In genomic region chr2:32966689-32967631, GRCm38 (mm10) we compare ENCODE assay signal across 8 mouse cellular contexts. TPM values are rescaled to one million over a fixed set of nuclear protein-coding genes. Genes with fewer than 3 reads are reported as not detected.
DNase-seq lines count a peak whose midpoint lies in the region; ATAC-seq lines count a peak whose summit lies in the region.

No protein-coding gene starts in this region.

- no peaks in the 10 kb centered on the region for H3K27me3 ChIP-seq in hindbrain, embryonic 15.5 days

- WGBS in hindbrain, embryonic 15.5 days: under 1% methylated on average over 55 of the region's 55 CpGs

- peak overlapping the region; percentile 74 for H3K4me2 ChIP-seq in hindbrain, embryonic 15.5 days

- no peaks in the 10 kb centered on the region for H3K9me3 ChIP-seq in hindbrain, embryonic 15.5 days

- H3K4me1 ChIP-seq in hindbrain, embryonic 15.5 days (replicated peaks): peaks cover 44% of the 10 kb centered on the region

- DNase-seq in cerebellum, postnatal 4 days (ENCODE audit: low spot score in 2 of 2): peak; percentile 66 to 84
- DNase-seq in frontal cortex, postnatal 36 days (ENCODE audit: low spot score in 2 of 2): peak; percentile 86 to 93
- DNase-seq in left cerebral cortex, adult 8-10 months (ENCODE audit: low spot score in 2 of 2): peak; percentile 84 to 88
- DNase-seq in right cerebral cortex, adult 18-20 months: peak; percentile 92
- DNase-seq in urinary bladder, postnatal 14 days (ENCODE audit: low spot score): peak; percentile 83

- H3K36me3 ChIP-seq in hindbrain, embryonic 15.5 days: peaks cover 16% of the 10 kb centered on the region

- peak overlapping the region; percentile 95 for H3K27ac ChIP-seq in hindbrain, embryonic 15.5 days (replicated peaks)

- peak; percentile 58 for ATAC-seq in activated CD4-positive, CD25-positive, alpha-beta regulatory T cell, adult 4 months
- ATAC-seq in hindbrain, embryonic 15.5 days (ENCODE audit: low FRiP score, low read depth): peak; percentile 88
- ATAC-seq in megakaryocyte, adult 5-6 weeks (ENCODE audit: poor library complexity, severe bottlenecking): peak; percentile 92

- H3K9ac ChIP-seq in hindbrain, embryonic 15.5 days: peak overlapping the region; percentile 77

- H3K4me3 ChIP-seq in hindbrain, embryonic 15.5 days: peak overlapping the region; percentile 56

RNA-seq across cellular contexts. Expression of gene Lrsam1, which starts 5.5 kb away (rescaled TPM):
- polyA plus RNA-seq in activated CD4-positive, CD25-positive, alpha-beta regulatory T cell, adult 4 months (2017; shearing (Covaris generic)): 1 to 10 TPM; 4.1 to 4.7 TPM
- polyA plus RNA-seq in hindbrain, embryonic 15.5 days (2015; fragmentation: Nextera tagmentation; extraction: Ambion mirVana): 22.6 and 25.2 TPM in 2 replicates
- 10 to 100 TPM; 37.5 to 44.2 (median 38.6) TPM for total RNA-seq in left cerebral cortex, adult 8-10 months (2022)
- 3.2 and 5.5 TPM in 2 replicates for total RNA-seq in megakaryocyte, adult 5-6 weeks (2015)
- total RNA-seq in megakaryocyte, adult 5-6 weeks (2017): 7.2 and 10.6 TPM in 2 replicates

RNA-seq across cellular contexts. Expression of gene Rpl12, which starts 5.6 kb away (rescaled TPM):
- polyA plus RNA-seq in activated CD4-positive, CD25-positive, alpha-beta regulatory T cell, adult 4 months (2017; shearing (Covaris generic)): 100 to 1,000 TPM in 1 of 2 experiments, 10 to 100 TPM in 1; 52.9 to 648 TPM
- 94.0 and 104 TPM in 2 replicates for polyA plus RNA-seq in hindbrain, embryonic 15.5 days (2015; fragmentation: Nextera tagmentation; extraction: Ambion mirVana)
- total RNA-seq in left cerebral cortex, adult 8-10 months (2022): 100 to 1,000 TPM; 114 to 127 (median 119) TPM
- 1,104 and 1,138 TPM in 2 replicates for total RNA-seq in megakaryocyte, adult 5-6 weeks (2015)
- 1,103 and 1,144 TPM in 2 replicates for total RNA-seq in megakaryocyte, adult 5-6 weeks (2017)

RNA-seq across cellular contexts. Expression of gene Slc2a8, which starts 14.9 kb away (rescaled TPM):
- 1 to 10 TPM; 2.3 to 2.9 TPM for polyA plus RNA-seq in activated CD4-positive, CD25-positive, alpha-beta regulatory T cell, adult 4 months (2017; shearing (Covaris generic))
- 19.8 and 24.5 TPM in 2 replicates for polyA plus RNA-seq in hindbrain, embryonic 15.5 days (2015; fragmentation: Nextera tagmentation; extraction: Ambion mirVana)
- total RNA-seq in left cerebral cortex, adult 8-10 months (2022): 10 to 100 TPM; 21.9 to 27.0 (median 24.9) TPM
- total RNA-seq in megakaryocyte, adult 5-6 weeks (2015): 1.4 and 1.5 TPM in 2 replicates
- total RNA-seq in megakaryocyte, adult 5-6 weeks (2017): 0.89 and 1.8 TPM in 2 replicates

Comparison
In these comparisons a context has a peak if more than half of its experiments do, and no peak if none do; other contexts are left out.
1. Peak in every context shown above with its lines: DNase-seq, ATAC-seq, H3K4me3 ChIP-seq and H3K27ac ChIP-seq.
2. RNA of gene Rpl12, which starts 5.6 kb away (total RNA-seq): 1,103 to 1,144 TPM in megakaryocyte, adult 5-6 weeks; 114 to 127 TPM in left cerebral cortex, adult 8-10 months; every median in the first group is over 4 times any median in the second.
3. RNA of gene Slc2a8, which starts 14.9 kb away (total RNA-seq): 21.9 to 27.0 TPM in left cerebral cortex, adult 8-10 months; 0.89 to 1.8 TPM in megakaryocyte, adult 5-6 weeks; every median in the first group is over 4 times any median in the second.